Mouse (Mus musculus): ENCODE measurements around the gene Rpl13a. TPM values are rescaled to one million over a fixed set of nuclear protein-coding genes. Genes with fewer than 3 reads are reported as not detected.

Rpl13a gene
- polyA plus RNA-seq, 1 experiment from 2014 or later = 1,168 TPM

GRCm38 (mm10) chr7:45168656-45169055 is 40.1 kb upstream of the Rpl13a start:
- Histone ChIP-seq H3K27ac (ENCODE audit: low read depth, low read length) (no peak overlapping the region), H3K9ac (ENCODE audit: low read depth, low read length) (no peak overlapping the region), H3K4me1 (replicated peaks; ENCODE audit: control insufficient read depth, insufficient read depth, low read length) (peaks cover 6% of the 10 kb centered on the region), H3K4me2 (replicated peaks; ENCODE audit: low read depth, low read length) (0 out of 2 replicates have a peak overlapping the region, but pooled peaks have one; percentile 14), H3K27me3 (ENCODE audit: control insufficient read depth, insufficient read depth, low read length) (peaks cover 66% of the 10 kb centered on the region), H3K4me3 (ENCODE audit: low read depth, low read length) (no peak overlapping the region), H3K36me3 (ENCODE audit: control insufficient read depth, insufficient read depth, low read length) (no peaks in the 10 kb centered on the region), H3K9me3 (ENCODE audit: control insufficient read depth, low read length) (peaks cover 14% of the 10 kb centered on the region)
- WGBS = 7% methylated on average over 24 of the region's 24 CpGs
- ATAC-seq (ENCODE audit: low FRiP score) (no peak), DNase-seq (ENCODE audit: low spot score) (no peak)

- H3K27ac ChIP-seq (ENCODE audit: low read depth, low read length) = peak overlapping the region; percentile 45; the same call in 1 of the 2 replicates
- peak; percentile 31; the same call in 1 of the 2 replicates for ATAC-seq (ENCODE audit: low FRiP score)
- peak; percentile 51 for DNase-seq (ENCODE audit: low spot score)
- no peaks in the 10 kb centered on the region for H3K36me3 ChIP-seq (ENCODE audit: control insufficient read depth, insufficient read depth, low read length)
- whole genome bisulfite sequencing = 2% methylated on average over 19 of the region's 19 CpGs
- no peak overlapping the region for H3K4me3 ChIP-seq (ENCODE audit: low read depth, low read length)
- H3K9me3 ChIP-seq (ENCODE audit: control insufficient read depth, low read length) = peaks cover 13% of the 10 kb centered on the region
- peaks cover 74% of the 10 kb centered on the region for H3K27me3 ChIP-seq (ENCODE audit: control insufficient read depth, insufficient read depth, low read length)
- H3K4me1 ChIP-seq (replicated peaks; ENCODE audit: control insufficient read depth, insufficient read depth, low read length) = peaks cover 6% of the 10 kb centered on the region
- H3K9ac ChIP-seq (ENCODE audit: low read depth, low read length) = no peak overlapping the region
- peak overlapping the region; percentile 7; the same call in 1 of the 2 replicates for H3K4me2 ChIP-seq (replicated peaks; ENCODE audit: low read depth, low read length)
Measured at GRCm38 (mm10) chr7:45167761-45168445, 39.3 kb upstream of the Rpl13a start.

GRCm38 (mm10) chr7:45166950-45167401 is 38.4 kb upstream of the Rpl13a start:
- Histone ChIP-seq H3K9me3 (ENCODE audit: control insufficient read depth, low read length) (peaks cover 11% of the 10 kb centered on the region), H3K27ac (ENCODE audit: low read depth, low read length) (no peak overlapping the region), H3K27me3 (ENCODE audit: control insufficient read depth, insufficient read depth, low read length) (peaks cover 78% of the 10 kb centered on the region), H3K4me2 (replicated peaks; ENCODE audit: low read depth, low read length) (no peak overlapping the region), H3K4me3 (ENCODE audit: low read depth, low read length) (no peak overlapping the region), H3K36me3 (ENCODE audit: control insufficient read depth, insufficient read depth, low read length) (no peaks in the 10 kb centered on the region), H3K4me1 (replicated peaks; ENCODE audit: control insufficient read depth, insufficient read depth, low read length) (peaks cover 11% of the 10 kb centered on the region), H3K9ac (ENCODE audit: low read depth, low read length) (no peak overlapping the region)
- DNase-seq (ENCODE audit: low spot score) (no peak), ATAC-seq (ENCODE audit: low FRiP score) (no peak)
- 22% methylated on average over 10 of the region's 10 CpGs for WGBS

- H3K27ac ChIP-seq (ENCODE audit: low read depth, low read length) = no peak overlapping the region
- no peak for ATAC-seq (ENCODE audit: low FRiP score)
- H3K9ac ChIP-seq (ENCODE audit: low read depth, low read length) = no peak overlapping the region
- peaks cover 11% of the 10 kb centered on the region for H3K9me3 ChIP-seq (ENCODE audit: control insufficient read depth, low read length)
- no peak for DNase-seq (ENCODE audit: low spot score)
- no peak overlapping the region for H3K4me3 ChIP-seq (ENCODE audit: low read depth, low read length)
- H3K27me3 ChIP-seq (ENCODE audit: control insufficient read depth, insufficient read depth, low read length) = peaks cover 72% of the 10 kb centered on the region
- H3K4me2 ChIP-seq (replicated peaks; ENCODE audit: low read depth, low read length) = no peak overlapping the region
- peaks cover 11% of the 10 kb centered on the region for H3K4me1 ChIP-seq (replicated peaks; ENCODE audit: control insufficient read depth, insufficient read depth, low read length)
- H3K36me3 ChIP-seq (ENCODE audit: control insufficient read depth, insufficient read depth, low read length) = no peaks in the 10 kb centered on the region
- 53% methylated on average over 11 of the region's 11 CpGs for WGBS
Measured at GRCm38 (mm10) chr7:45165701-45166100, 37.1 kb upstream of the Rpl13a start.

GRCm38 (mm10) chr7:45164833-45165232 is 36.3 kb upstream of the Rpl13a start:
- no peak for DNase-seq (ENCODE audit: low spot score)
- H3K4me2 ChIP-seq (replicated peaks; ENCODE audit: low read depth, low read length) = no peak overlapping the region
- peaks cover 7% of the 10 kb centered on the region for H3K9me3 ChIP-seq (ENCODE audit: control insufficient read depth, low read length)
- no peak for ATAC-seq (ENCODE audit: low FRiP score)
- peaks cover 72% of the 10 kb centered on the region for H3K27me3 ChIP-seq (ENCODE audit: control insufficient read depth, insufficient read depth, low read length)
- WGBS = 67% methylated on average over 5 of the region's 5 CpGs
- no peak overlapping the region for H3K4me3 ChIP-seq (ENCODE audit: low read depth, low read length)
- H3K36me3 ChIP-seq (ENCODE audit: control insufficient read depth, insufficient read depth, low read length) = no peaks in the 10 kb centered on the region
- no peak overlapping the region for H3K27ac ChIP-seq (ENCODE audit: low read depth, low read length)
- H3K9ac ChIP-seq (ENCODE audit: low read depth, low read length) = no peak overlapping the region
- H3K4me1 ChIP-seq (replicated peaks; ENCODE audit: control insufficient read depth, insufficient read depth, low read length) = peaks cover 11% of the 10 kb centered on the region

- peak within 1 kb of the TSS; percentile 34 for H3K4me3 ChIP-seq (ENCODE audit: low read depth, low read length)
- peak; percentile 44 for DNase-seq (ENCODE audit: low spot score)
- H3K4me2 ChIP-seq (replicated peaks; ENCODE audit: low read depth, low read length) = peak within 1 kb of the TSS; percentile 59
- H3K4me1 ChIP-seq (replicated peaks; ENCODE audit: control insufficient read depth, insufficient read depth, low read length) = peaks cover 11% of the 10 kb centered on the region
- no peak within 1 kb of the TSS for H3K27ac ChIP-seq (ENCODE audit: low read depth, low read length)
- H3K9ac ChIP-seq (ENCODE audit: low read depth, low read length) = peak within 1 kb of the TSS; percentile 34; the same call in 1 of the 2 replicates
- H3K9me3 ChIP-seq (ENCODE audit: control insufficient read depth, low read length) = no peaks in the 10 kb centered on the region
- WGBS = 2% methylated on average over 39 of the region's 41 CpGs
- no peak for ATAC-seq (ENCODE audit: low FRiP score)
- H3K27me3 ChIP-seq (ENCODE audit: control insufficient read depth, insufficient read depth, low read length) = peaks cover 63% of the 10 kb centered on the region
- no peaks in the 10 kb centered on the region for H3K36me3 ChIP-seq (ENCODE audit: control insufficient read depth, insufficient read depth, low read length)
Measured at GRCm38 (mm10) chr7:45163735-45164490, 35.4 kb upstream of the Rpl13a start, which contains the start of gene Slc17a7. Gene Slc17a7 (plus strand): TSS chr7:45163949.

- no peak overlapping the region for H3K9ac ChIP-seq (ENCODE audit: low read depth, low read length)
- no peaks in the 10 kb centered on the region for H3K9me3 ChIP-seq (ENCODE audit: control insufficient read depth, low read length)
- no peak overlapping the region for H3K27ac ChIP-seq (ENCODE audit: low read depth, low read length)
- WGBS = 72% methylated on average over 9 of the region's 9 CpGs
- 0 out of 2 replicates have a peak, but pooled peaks cover 2% of the 10 kb centered on the region for H3K36me3 ChIP-seq (ENCODE audit: control insufficient read depth, insufficient read depth, low read length)
- peaks cover 55% of the 10 kb centered on the region for H3K27me3 ChIP-seq (ENCODE audit: control insufficient read depth, insufficient read depth, low read length)
- DNase-seq (ENCODE audit: low spot score) (no peak), ATAC-seq (ENCODE audit: low FRiP score) (no peak)
- no peak overlapping the region for H3K4me2 ChIP-seq (replicated peaks; ENCODE audit: low read depth, low read length)
- H3K4me3 ChIP-seq (ENCODE audit: low read depth, low read length) = no peak overlapping the region
- H3K4me1 ChIP-seq (replicated peaks; ENCODE audit: control insufficient read depth, insufficient read depth, low read length) = peaks cover 10% of the 10 kb centered on the region
Measured at GRCm38 (mm10) chr7:45162996-45163615, 34.5 kb upstream of the Rpl13a start.

GRCm38 (mm10) chr7:45162551-45162950 is 34.0 kb upstream of the Rpl13a start:
- Histone ChIP-seq H3K9ac (ENCODE audit: low read depth, low read length) (no peak overlapping the region), H3K4me3 (ENCODE audit: low read depth, low read length) (peak overlapping the region; percentile 26), H3K4me2 (replicated peaks; ENCODE audit: low read depth, low read length) (peak overlapping the region; percentile 63), H3K36me3 (ENCODE audit: control insufficient read depth, insufficient read depth, low read length) (0 out of 2 replicates have a peak, but pooled peaks cover 2% of the 10 kb centered on the region), H3K27ac (ENCODE audit: low read depth, low read length) (no peak overlapping the region), H3K9me3 (ENCODE audit: control insufficient read depth, low read length) (no peaks in the 10 kb centered on the region), H3K27me3 (ENCODE audit: control insufficient read depth, insufficient read depth, low read length) (peaks cover 49% of the 10 kb centered on the region), H3K4me1 (replicated peaks; ENCODE audit: control insufficient read depth, insufficient read depth, low read length) (peaks cover 9% of the 10 kb centered on the region)
- ATAC-seq (ENCODE audit: low FRiP score) = peak; percentile 34; the same call in 1 of the 2 replicates
- WGBS = 24% methylated on average over 6 of the region's 6 CpGs
- peak; percentile 26 for DNase-seq (ENCODE audit: low spot score)

Data from hindbrain, embryonic 11.5 days (tissue).